Mouse (Mus musculus): ENCODE data around the gene Eif2b3.

DNA sequence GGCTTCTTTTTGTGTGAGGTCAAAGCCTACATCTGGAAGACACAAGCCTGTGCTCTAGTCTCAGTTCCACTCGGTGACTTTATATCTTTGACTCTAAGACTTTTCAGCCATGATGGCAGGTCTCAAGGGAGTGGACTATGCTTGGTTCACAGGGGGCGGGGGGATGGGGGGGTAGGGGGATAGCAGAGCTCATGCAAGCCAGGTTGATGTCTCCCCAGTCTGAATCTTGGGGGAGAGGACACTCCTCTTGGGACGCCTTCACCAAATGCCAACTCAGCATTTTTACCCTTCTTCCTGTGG lies 105.0 kb downstream of the Eif2b3 start:
- TF ChIP-seq POLR2A (IDR thresholded peaks at IDR 0.05; ENCODE audit: insufficient read length, low read depth) (no peak), E2F4 (IDR thresholded peaks at IDR 0.05; ENCODE audit: insufficient read depth) (no peak), POLR2AphosphoS2 (IDR thresholded peaks at IDR 0.05; ENCODE audit: insufficient read length, low read depth) (no peak), MYOD1 (IDR thresholded peaks at IDR 0.05; ENCODE audit: control insufficient read depth in 1 of 3, insufficient read length in 2 of 3, low read depth in 2 of 3) (no peak), USF1 (IDR thresholded peaks at IDR 0.05; ENCODE audit: low read depth) (no peak), MYOG (IDR thresholded peaks at IDR 0.05; ENCODE audit: control insufficient read depth in 1 of 3, insufficient read depth in 1 of 3, insufficient read length in 2 of 3, low read depth in 2 of 3) (no peak), SRF (IDR thresholded peaks at IDR 0.05; ENCODE audit: control insufficient read depth, insufficient read length, low read depth) (no peak)
